8 mouse cellular contexts compared by ENCODE assay signal in genomic region chr7:98655681-98656530, GRCm38 (mm10). TPM values are rescaled to one million over a fixed set of nuclear protein-coding genes. Genes with fewer than 3 reads are reported as not detected.
DNase-seq lines count a peak whose midpoint lies in the region; ATAC-seq and TF ChIP-seq lines count a peak whose summit lies in the region.

No protein-coding gene starts in this region.

- H3K9me3 ChIP-seq in ES-Bruce4 (replicated peaks; ENCODE audit: control insufficient read depth, insufficient read depth, low read length, poor library complexity, severe bottlenecking): no peaks in the 10 kb centered on the region
- no peaks in the 10 kb centered on the region for H3K9me3 ChIP-seq in forebrain, embryonic 12.5 days
- H3K9me3 ChIP-seq in heart, postnatal 0 days (replicated peaks; ENCODE audit: control insufficient read depth, low read length): no peaks in the 10 kb centered on the region
- no peaks in the 10 kb centered on the region for H3K9me3 ChIP-seq in liver, embryonic 15.5 days (replicated peaks)
- H3K9me3 ChIP-seq in neural tube, embryonic 11.5 days (ENCODE audit: control insufficient read depth, low read length): no peaks in the 10 kb centered on the region
- no peaks in the 10 kb centered on the region for H3K9me3 ChIP-seq in stomach, postnatal 0 days (ENCODE audit: control insufficient read depth, low read length)

- TF ChIP-seq POLR2A in ES-Bruce4 (IDR thresholded peaks at IDR 0.05; ENCODE audit: insufficient read depth, low read length): no peak

- peak overlapping the region; percentile 78 for H3K4me2 ChIP-seq in forebrain, embryonic 12.5 days
- peak overlapping the region; percentile 70 for H3K4me2 ChIP-seq in heart, postnatal 0 days (ENCODE audit: low read depth, low read length)
- H3K4me2 ChIP-seq in liver, embryonic 15.5 days: peak overlapping the region; percentile 92
- peak overlapping the region; percentile 76 for H3K4me2 ChIP-seq in neural tube, embryonic 11.5 days (ENCODE audit: low read depth)
- H3K4me2 ChIP-seq in stomach, postnatal 0 days (replicated peaks; ENCODE audit: low read depth): peak overlapping the region; percentile 82

- ATAC-seq in forebrain, embryonic 12.5 days (ENCODE audit: low FRiP score): peak; percentile 78
- ATAC-seq in heart, postnatal 0 days (ENCODE audit: insufficient read depth, low read depth): peak; percentile 59
- peak; percentile 56 for ATAC-seq in liver, embryonic 15.5 days (ENCODE audit: insufficient read depth)
- peak; percentile 80 for ATAC-seq in neural tube, embryonic 11.5 days (ENCODE audit: insufficient read depth, low FRiP score, low TSS enrichment)
- ATAC-seq in stomach, postnatal 0 days (ENCODE audit: low FRiP score, low TSS enrichment): peak; percentile 62

- TF ChIP-seq CTCF in ES-Bruce4 (IDR thresholded peaks at IDR 0.05; ENCODE audit: low read depth, low read length): no peak
- TF ChIP-seq CTCF in heart, postnatal 0 days (IDR thresholded peaks at IDR 0.05; ENCODE audit: low read depth): peak; percentile 24; the same call in 1 of the 2 replicates
- TF ChIP-seq CTCF in stomach, postnatal 0 days (IDR thresholded peaks at IDR 0.05; ENCODE audit: low read depth): peak; percentile 56

- H3K4me1 ChIP-seq in ES-Bruce4 (ENCODE audit: control insufficient read depth, insufficient read depth, low read length): no peaks in the 10 kb centered on the region
- peaks cover 28% of the 10 kb centered on the region for H3K4me1 ChIP-seq in forebrain, embryonic 12.5 days
- H3K4me1 ChIP-seq in heart, postnatal 0 days (ENCODE audit: control insufficient read depth, insufficient read depth): peaks cover 25% of the 10 kb centered on the region
- peaks cover 32% of the 10 kb centered on the region for H3K4me1 ChIP-seq in liver, embryonic 15.5 days (replicated peaks)
- peaks cover 15% of the 10 kb centered on the region; the same call in 1 of the 2 replicates for H3K4me1 ChIP-seq in neural tube, embryonic 11.5 days (ENCODE audit: control insufficient read depth, insufficient read depth, low read length)
- H3K4me1 ChIP-seq in stomach, postnatal 0 days (replicated peaks; ENCODE audit: control insufficient read depth, insufficient read depth): 0 out of 2 replicates have a peak, but pooled peaks cover 5% of the 10 kb centered on the region

- no peaks in the 10 kb centered on the region for H3K27me3 ChIP-seq in ES-Bruce4 (ENCODE audit: control insufficient read depth, insufficient read depth, low read length, poor library complexity, severe bottlenecking)
- H3K27me3 ChIP-seq in forebrain, embryonic 12.5 days: no peaks in the 10 kb centered on the region
- H3K27me3 ChIP-seq in heart, postnatal 0 days (ENCODE audit: control insufficient read depth, insufficient read depth, low read length): no peaks in the 10 kb centered on the region
- H3K27me3 ChIP-seq in liver, embryonic 15.5 days: no peaks in the 10 kb centered on the region
- H3K27me3 ChIP-seq in neural tube, embryonic 11.5 days (ENCODE audit: control insufficient read depth, insufficient read depth, low read length): no peaks in the 10 kb centered on the region
- no peaks in the 10 kb centered on the region for H3K27me3 ChIP-seq in stomach, postnatal 0 days (ENCODE audit: control insufficient read depth, insufficient read depth, low read length)

- no peak for TF ChIP-seq EP300 in ES-Bruce4 (IDR thresholded peaks at IDR 0.05; ENCODE audit: insufficient read depth, low read depth, low read length)
- peak; percentile 18; the same call in 1 of the 2 replicates for TF ChIP-seq EP300 in heart, postnatal 0 days (IDR thresholded peaks at IDR 0.05; ENCODE audit: low read depth)
- TF ChIP-seq EP300 in stomach, postnatal 0 days (optimal IDR thresholded peaks at IDR 0.05): no peak

- H3K4me3 ChIP-seq in ES-Bruce4 (ENCODE audit: low read depth, low read length): peak overlapping the region; percentile 99
- H3K4me3 ChIP-seq in forebrain, embryonic 12.5 days (replicated peaks): peak overlapping the region; percentile 93
- H3K4me3 ChIP-seq in heart, postnatal 0 days (ENCODE audit: low read depth, low read length): peak overlapping the region; percentile 84
- H3K4me3 ChIP-seq in liver, embryonic 15.5 days (replicated peaks): peak overlapping the region; percentile 99
- H3K4me3 ChIP-seq in neural tube, embryonic 11.5 days (ENCODE audit: low read depth, low read length): peak overlapping the region; percentile 95
- peak overlapping the region; percentile 83 for H3K4me3 ChIP-seq in stomach, postnatal 0 days (ENCODE audit: low read depth, low read length)

- DNase-seq in c-Kit-positive CD71-positive TER-119-positive erythroid progenitor cells, embryonic 14.5 days (ENCODE audit: low spot score): peak; percentile 76
- peak; percentile 93 for DNase-seq in heart, postnatal 0 days (ENCODE audit: low spot score)
- peak; percentile 85 to 90 for DNase-seq in kidney, postnatal 4 days
- DNase-seq in neural tube, embryonic 11.5 days (ENCODE audit: low spot score): peak; percentile 79
- peak; percentile 84 for DNase-seq in stomach, postnatal 0 days (ENCODE audit: low spot score)

- peak overlapping the region; percentile 12; the same call in 1 of the 2 replicates for H3K27ac ChIP-seq in ES-Bruce4 (ENCODE audit: insufficient read depth, low read length)
- peak overlapping the region; percentile 97 for H3K27ac ChIP-seq in forebrain, embryonic 12.5 days
- peak overlapping the region; percentile 95 for H3K27ac ChIP-seq in heart, postnatal 0 days (ENCODE audit: low read depth)
- H3K27ac ChIP-seq in liver, embryonic 15.5 days (replicated peaks): peak overlapping the region; percentile 89
- peak overlapping the region; percentile 92 for H3K27ac ChIP-seq in neural tube, embryonic 11.5 days (ENCODE audit: low read depth, low read length)
- peak overlapping the region; percentile 95 for H3K27ac ChIP-seq in stomach, postnatal 0 days (replicated peaks)

- H3K9ac ChIP-seq in ES-Bruce4 (ENCODE audit: low read depth, poor library complexity, severe bottlenecking): peak overlapping the region; percentile 89
- peak overlapping the region; percentile 95 for H3K9ac ChIP-seq in forebrain, embryonic 12.5 days
- H3K9ac ChIP-seq in heart, postnatal 0 days (replicated peaks; ENCODE audit: low read depth, low read length): peak overlapping the region; percentile 83
- peak overlapping the region; percentile 86 for H3K9ac ChIP-seq in liver, embryonic 15.5 days
- H3K9ac ChIP-seq in neural tube, embryonic 11.5 days (ENCODE audit: low read length): peak overlapping the region; percentile 95
- peak overlapping the region; percentile 84 for H3K9ac ChIP-seq in stomach, postnatal 0 days (ENCODE audit: low read length)

- peaks cover 19% of the 10 kb centered on the region for H3K36me3 ChIP-seq in ES-Bruce4 (ENCODE audit: control insufficient read depth, insufficient read depth, low read length, poor library complexity, severe bottlenecking)
- H3K36me3 ChIP-seq in forebrain, embryonic 12.5 days (replicated peaks): peaks cover 31% of the 10 kb centered on the region
- peaks cover 23% of the 10 kb centered on the region for H3K36me3 ChIP-seq in heart, postnatal 0 days (replicated peaks; ENCODE audit: control insufficient read depth, insufficient read depth, low read length)
- peaks cover 40% of the 10 kb centered on the region for H3K36me3 ChIP-seq in liver, embryonic 15.5 days (replicated peaks)
- H3K36me3 ChIP-seq in neural tube, embryonic 11.5 days (ENCODE audit: control insufficient read depth, insufficient read depth, low read length): no peaks in the 10 kb centered on the region
- H3K36me3 ChIP-seq in stomach, postnatal 0 days (ENCODE audit: control insufficient read depth, insufficient read depth, low read length): no peaks in the 10 kb centered on the region; the same call in 1 of the 2 replicates

- under 1% methylated on average over 74 of the region's 74 CpGs for WGBS in forebrain, embryonic 12.5 days
- WGBS in heart, postnatal 0 days: under 1% methylated on average over 58 of the region's 74 CpGs
- WGBS in liver, embryonic 15.5 days (ENCODE audit: insufficient replicate concordance): under 1% methylated on average over 74 of the region's 74 CpGs
- under 1% methylated on average over 71 of the region's 74 CpGs for WGBS in neural tube, embryonic 11.5 days
- WGBS in stomach, postnatal 0 days: under 1% methylated on average over 73 of the region's 74 CpGs

RNA-seq across cellular contexts. Expression of gene Emsy, which starts 0.7 kb away (rescaled TPM):
- polyA plus RNA-seq in ES-Bruce4 (2011; ENCODE audit: insufficient read depth, insufficient read length, low read depth, missing spikeins): 61.2 and 66.5 TPM in 2 replicates
- polyA plus RNA-seq in forebrain, embryonic 12.5 days (2016; fragmentation: Nextera tagmentation; extraction: Ambion mirVana): 39.7 and 56.7 TPM in 2 replicates
- total RNA-seq in heart, postnatal 0 days (2014; rRNA removed; ENCODE audit: low replicate concordance): 20.1 and 33.2 TPM in 2 replicates
- 8.8 and 9.1 TPM in 2 replicates for polyA plus RNA-seq in heart, postnatal 0 days (2015; fragmentation: Nextera tagmentation; extraction: Ambion mirVana)
- polyA plus RNA-seq in liver, embryonic 15.5 days (2015; fragmentation: Nextera tagmentation; extraction: Ambion mirVana): 6.0 and 6.6 TPM in 2 replicates
- 60.2 and 63.7 TPM in 2 replicates for polyA plus RNA-seq in neural tube, embryonic 11.5 days (2014; fragmentation: Nextera tagmentation; extraction: Ambion mirVana)
- polyA plus RNA-seq in stomach, postnatal 0 days (2015; fragmentation: Nextera tagmentation; extraction: Ambion mirVana): 5.0 and 6.3 TPM in 2 replicates

RNA-seq across cellular contexts. Expression of gene Thap12, which starts 47.0 kb away (rescaled TPM):
- 28.1 and 36.7 TPM in 2 replicates for polyA plus RNA-seq in ES-Bruce4 (2011; ENCODE audit: insufficient read depth, insufficient read length, low read depth, missing spikeins)
- polyA plus RNA-seq in forebrain, embryonic 12.5 days (2016; fragmentation: Nextera tagmentation; extraction: Ambion mirVana): 72.6 and 76.1 TPM in 2 replicates
- total RNA-seq in heart, postnatal 0 days (2014; rRNA removed; ENCODE audit: low replicate concordance): 48.6 and 50.6 TPM in 2 replicates
- polyA plus RNA-seq in heart, postnatal 0 days (2015; fragmentation: Nextera tagmentation; extraction: Ambion mirVana): 31.5 and 37.8 TPM in 2 replicates
- polyA plus RNA-seq in liver, embryonic 15.5 days (2015; fragmentation: Nextera tagmentation; extraction: Ambion mirVana): 11.3 and 12.5 TPM in 2 replicates
- polyA plus RNA-seq in neural tube, embryonic 11.5 days (2014; fragmentation: Nextera tagmentation; extraction: Ambion mirVana): 83.3 and 85.9 TPM in 2 replicates
- 29.7 and 33.3 TPM in 2 replicates for polyA plus RNA-seq in stomach, postnatal 0 days (2015; fragmentation: Nextera tagmentation; extraction: Ambion mirVana)

Comparison
In these comparisons a context has a peak if more than half of its experiments do, and no peak if none do; other contexts are left out.
1. Peak in every context shown above with its lines: DNase-seq, ATAC-seq, H3K4me3 ChIP-seq and H3K27ac ChIP-seq.
2. H3K27ac ChIP-seq: peak in every context shown above with its lines; median percentile 97 in forebrain, embryonic 12.5 days; 95 in heart, postnatal 0 days; 95 in stomach, postnatal 0 days; 92 in neural tube, embryonic 11.5 days; 89 in liver, embryonic 15.5 days; 12 in ES-Bruce4.